32 mouse cellular contexts compared by ENCODE assay signal in the genomic region with DNA sequence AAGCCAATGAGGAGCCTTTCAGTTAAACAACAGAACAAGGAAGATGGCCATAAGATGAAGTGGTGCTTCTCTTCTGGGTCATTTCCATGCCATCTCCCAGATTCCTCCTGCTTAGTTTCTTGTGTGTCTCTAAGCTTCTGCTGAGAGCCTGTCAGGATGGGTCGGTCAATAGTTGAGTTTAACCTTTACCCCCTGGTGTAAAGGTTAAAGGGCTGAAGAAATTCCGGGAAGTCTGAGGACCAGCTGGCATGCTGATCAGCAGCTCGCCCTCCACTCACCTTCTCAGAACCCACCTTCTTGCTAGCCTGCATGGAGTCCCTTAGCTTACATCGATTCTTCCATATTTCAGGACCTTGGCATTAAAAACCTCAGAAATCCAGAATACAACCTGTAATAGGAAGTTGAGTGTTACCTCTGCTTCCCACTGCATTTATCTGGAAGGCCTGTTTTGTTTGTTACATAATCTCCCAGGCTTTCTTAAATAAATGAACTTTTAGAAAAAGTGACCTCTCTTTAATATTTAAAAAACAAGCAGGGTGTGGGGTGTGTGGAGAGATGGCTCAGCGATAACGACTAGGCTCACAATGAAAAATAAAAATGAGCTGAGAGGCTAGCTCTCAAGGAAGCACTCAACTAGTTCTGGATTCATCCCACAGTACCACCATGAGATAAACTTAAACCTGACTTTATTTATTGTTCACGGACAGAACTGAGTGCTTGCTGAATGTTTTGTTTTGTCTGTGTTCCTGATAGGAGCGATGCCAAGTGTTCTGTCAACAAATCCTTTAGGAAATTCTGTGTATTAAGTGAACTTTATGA.
DNase-seq lines count a peak whose midpoint lies in the region; ATAC-seq and TF ChIP-seq lines count a peak whose summit lies in the region.
"Had no signal": no experiment of that assay in that cellular context is flagged by ENCODE, and none has a peak within 500 bp of the region (broad histone marks: within the 10 kb centered on the region; RNA-seq: fewer than 3 reads in every experiment).

No protein-coding gene starts in this region.

- peak overlapping the region; percentile 76 for H3K27ac ChIP-seq in kidney, adult 2 months (ENCODE audit: insufficient read depth, low read depth, low read length)
- no peak overlapping the region for H3K27ac ChIP-seq in kidney, embryonic 14.5 days (ENCODE audit: low read depth, low read length)
- no peak overlapping the region for H3K27ac ChIP-seq in lung, embryonic 15.5 days
- H3K27ac ChIP-seq: forebrain, embryonic 13.5 days; hindbrain, embryonic 12.5 days; hindbrain, postnatal 0 days; intestine, embryonic 15.5 days; limb, embryonic 10.5 days; limb, embryonic 15.5 days; liver, embryonic 15.5 days; midbrain, embryonic 12.5 days; neural tube, embryonic 12.5 days; stomach, postnatal 0 days had no signal

- no peak for TF ChIP-seq POLR2A in kidney, adult 2 months (IDR thresholded peaks at IDR 0.05; ENCODE audit: low read depth, low read length)

- no peak overlapping the region for H3K4me3 ChIP-seq in kidney, adult 2 months (ENCODE audit: insufficient read depth, low read depth, low read length)
- no peak overlapping the region for H3K4me3 ChIP-seq in kidney, embryonic 14.5 days (ENCODE audit: low read length)
- H3K4me3 ChIP-seq in lung, embryonic 15.5 days = no peak overlapping the region
- H3K4me3 ChIP-seq: forebrain, embryonic 13.5 days; hindbrain, embryonic 12.5 days; intestine, embryonic 15.5 days; limb, embryonic 10.5 days; limb, embryonic 15.5 days; liver, embryonic 15.5 days; midbrain, embryonic 12.5 days; myocyte; neural tube, embryonic 12.5 days had no signal

- no peaks in the 10 kb centered on the region for H3K9me3 ChIP-seq in kidney, embryonic 14.5 days (ENCODE audit: control insufficient read depth, low read length)
- no peaks in the 10 kb centered on the region for H3K9me3 ChIP-seq in lung, embryonic 15.5 days
- H3K9me3 ChIP-seq: forebrain, embryonic 13.5 days; hindbrain, embryonic 12.5 days; intestine, embryonic 15.5 days; limb, embryonic 10.5 days; limb, embryonic 15.5 days; liver, embryonic 15.5 days; midbrain, embryonic 12.5 days; neural tube, embryonic 12.5 days had no signal

- ATAC-seq in kidney, embryonic 14.5 days (ENCODE audit: low FRiP score, low TSS enrichment) = no peak
- ATAC-seq in lung, embryonic 15.5 days (ENCODE audit: borderline replicate concordance, extremely low read depth, low FRiP score, low TSS enrichment) = peak; percentile 55; the same call in 1 of the 2 replicates
- ATAC-seq: activated CD4-positive, CD25-positive, alpha-beta regulatory T cell, adult 4 months; forebrain, embryonic 13.5 days; hindbrain, postnatal 0 days; intestine, embryonic 15.5 days had no signal

- intact Hi-C loops in gastrocnemius, postnatal 14 days (cut with DNase I; ENCODE audit: low total_unique reads) = no loop called here

- no peak overlapping the region for H3K4me2 ChIP-seq in kidney, embryonic 14.5 days (replicated peaks; ENCODE audit: low read depth, low read length)
- H3K4me2 ChIP-seq in lung, embryonic 15.5 days = no peak overlapping the region
- H3K4me2 ChIP-seq: forebrain, embryonic 13.5 days; heart, embryonic 11.5 days; hindbrain, embryonic 12.5 days; intestine, embryonic 15.5 days; limb, embryonic 15.5 days; liver, embryonic 15.5 days; midbrain, embryonic 12.5 days; neural tube, embryonic 12.5 days had no signal

- no peak for TF ChIP-seq CTCF in kidney, adult 2 months (conservative IDR thresholded peaks at IDR 0.05; ENCODE audit: insufficient read depth, insufficient read length, low read depth, low read length)

- no peaks in the 10 kb centered on the region for H3K27me3 ChIP-seq in kidney, adult 2 months (replicated peaks; ENCODE audit: control insufficient read depth, insufficient read depth, low read length)
- no peaks in the 10 kb centered on the region for H3K27me3 ChIP-seq in kidney, embryonic 14.5 days (ENCODE audit: control insufficient read depth, insufficient read depth, low read length)
- no peaks in the 10 kb centered on the region for H3K27me3 ChIP-seq in lung, embryonic 15.5 days
- H3K27me3 ChIP-seq: forebrain, embryonic 13.5 days; hindbrain, embryonic 12.5 days; intestine, embryonic 15.5 days; limb, embryonic 15.5 days; liver, embryonic 15.5 days; midbrain, embryonic 12.5 days; neural tube, embryonic 12.5 days had no signal

- DNase-seq in kidney, adult 2 months = peak; percentile 87
- no peak for DNase-seq in lung, adult 18-20 months
- DNase-seq in ZHBTc4 (ENCODE audit: low read depth, low spot score) = peak; percentile 23
- DNase-seq in gastrocnemius, postnatal 14 days = no peak
- no peak for DNase-seq in cerebellum, postnatal 25 days
- DNase-seq: adrenal gland, adult 2 months; cerebellum, adult 2 months; cerebellum, postnatal 36 days; gastrocnemius, postnatal 36 days; heart, adult 18-20 months; heart, postnatal 36 days; layer of hippocampus, adult 9-11 months; lung, postnatal 14 days; right cerebral cortex, adult 18-20 months; right cerebral cortex, postnatal 4 days; thymus, adult 18-20 months; thymus, postnatal 25 days had no signal

- H3K36me3 ChIP-seq in kidney, adult 2 months (ENCODE audit: control insufficient read depth, insufficient read depth, low read length) = no peaks in the 10 kb centered on the region
- H3K36me3 ChIP-seq in kidney, embryonic 14.5 days (ENCODE audit: control insufficient read depth, insufficient read depth, low read length) = no peaks in the 10 kb centered on the region
- H3K36me3 ChIP-seq in lung, embryonic 15.5 days = no peaks in the 10 kb centered on the region
- H3K36me3 ChIP-seq: hindbrain, embryonic 12.5 days; intestine, embryonic 15.5 days; limb, embryonic 10.5 days; limb, embryonic 15.5 days; liver, embryonic 15.5 days; midbrain, embryonic 12.5 days; neural tube, embryonic 12.5 days had no signal

- H3K4me1 ChIP-seq in kidney, adult 2 months (ENCODE audit: control insufficient read depth, insufficient read depth, low read length) = peaks cover 15% of the 10 kb centered on the region; the same call in 1 of the 2 replicates
- peaks cover 3% of the 10 kb centered on the region for H3K4me1 ChIP-seq in kidney, embryonic 14.5 days (ENCODE audit: control insufficient read depth, insufficient read depth, low read length)
- peaks cover 19% of the 10 kb centered on the region for H3K4me1 ChIP-seq in lung, embryonic 15.5 days
- H3K4me1 ChIP-seq: hindbrain, embryonic 12.5 days; limb, embryonic 15.5 days; liver, embryonic 15.5 days; neural tube, embryonic 12.5 days had no signal

- WGBS in kidney, adult 2 months = 61% methylated on average over 8 of the region's 8 CpGs
- WGBS in kidney, embryonic 14.5 days = 68% methylated on average over 8 of the region's 8 CpGs
- WGBS in lung, embryonic 15.5 days = 44% methylated on average over 8 of the region's 8 CpGs

- H3K9ac ChIP-seq in kidney, embryonic 14.5 days (ENCODE audit: low read depth, low read length) = no peak overlapping the region
- H3K9ac ChIP-seq in lung, embryonic 15.5 days = no peak overlapping the region
- H3K9ac ChIP-seq: forebrain, embryonic 13.5 days; hindbrain, embryonic 12.5 days; intestine, embryonic 15.5 days; limb, embryonic 15.5 days; liver, embryonic 15.5 days; midbrain, embryonic 12.5 days; neural tube, embryonic 12.5 days had no signal

Comparison
In these comparisons a context has a peak if more than half of its experiments do, and no peak if none do; other contexts are left out.
1. DNase-seq: peak in kidney, adult 2 months (single experiment) and ZHBTc4 (single experiment); none in lung, adult 18-20 months (0 of 2), gastrocnemius, postnatal 14 days (single experiment) and cerebellum, postnatal 25 days (0 of 2).